Mouse (Mus musculus) cerebellum, postnatal 25 days (tissue): Measurements from ENCODE around the gene Paqr7.

Source experiments
- DNase-seq, 2 experiments: peaks; one replicate each; pipeline ENCODE4 v3.0.0; 2021; ENCODE audit warnings: mixed read lengths in 2 of 2

Gene Paqr7

DNA sequence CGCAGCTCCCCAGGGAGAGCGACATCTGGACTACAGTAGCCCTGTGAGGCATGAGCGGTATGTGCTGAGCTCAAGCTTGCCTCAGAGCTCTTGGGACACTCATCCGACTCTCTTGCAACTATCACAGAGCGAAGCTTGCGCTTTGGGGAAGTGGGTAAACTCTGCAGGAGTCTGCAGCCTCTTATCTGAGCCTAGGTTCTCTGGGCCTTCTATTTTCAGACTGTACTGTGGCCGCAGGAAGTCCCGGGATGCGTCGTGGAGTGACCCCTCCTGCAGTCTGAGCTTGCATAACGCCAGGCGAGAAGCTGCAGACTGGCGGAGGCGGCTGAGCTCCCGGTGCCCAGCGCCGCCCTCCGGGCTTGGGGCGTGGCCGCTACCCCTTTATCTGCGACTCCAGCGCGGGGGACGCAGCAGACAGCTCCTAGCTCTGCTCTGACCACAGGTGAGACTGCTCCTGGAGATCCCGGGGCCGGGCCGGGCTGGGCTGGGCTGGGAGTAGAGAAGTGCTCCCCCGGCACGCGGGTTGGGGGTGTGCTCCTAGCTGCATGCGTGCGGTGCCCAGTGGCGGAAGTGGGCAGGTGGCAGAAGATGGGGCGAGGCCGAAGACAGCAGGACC is at the start of gene Paqr7:
Gene Paqr7 (plus strand): TSS at position 103 of the 616 bp plus-strand sequence.
- peak; percentile 88 to 89 for DNase-seq

GRCm38 (mm10) chr4:134447966-134448365 is 48.5 kb upstream of the Paqr7 start:
- no peak for DNase-seq

DNA sequence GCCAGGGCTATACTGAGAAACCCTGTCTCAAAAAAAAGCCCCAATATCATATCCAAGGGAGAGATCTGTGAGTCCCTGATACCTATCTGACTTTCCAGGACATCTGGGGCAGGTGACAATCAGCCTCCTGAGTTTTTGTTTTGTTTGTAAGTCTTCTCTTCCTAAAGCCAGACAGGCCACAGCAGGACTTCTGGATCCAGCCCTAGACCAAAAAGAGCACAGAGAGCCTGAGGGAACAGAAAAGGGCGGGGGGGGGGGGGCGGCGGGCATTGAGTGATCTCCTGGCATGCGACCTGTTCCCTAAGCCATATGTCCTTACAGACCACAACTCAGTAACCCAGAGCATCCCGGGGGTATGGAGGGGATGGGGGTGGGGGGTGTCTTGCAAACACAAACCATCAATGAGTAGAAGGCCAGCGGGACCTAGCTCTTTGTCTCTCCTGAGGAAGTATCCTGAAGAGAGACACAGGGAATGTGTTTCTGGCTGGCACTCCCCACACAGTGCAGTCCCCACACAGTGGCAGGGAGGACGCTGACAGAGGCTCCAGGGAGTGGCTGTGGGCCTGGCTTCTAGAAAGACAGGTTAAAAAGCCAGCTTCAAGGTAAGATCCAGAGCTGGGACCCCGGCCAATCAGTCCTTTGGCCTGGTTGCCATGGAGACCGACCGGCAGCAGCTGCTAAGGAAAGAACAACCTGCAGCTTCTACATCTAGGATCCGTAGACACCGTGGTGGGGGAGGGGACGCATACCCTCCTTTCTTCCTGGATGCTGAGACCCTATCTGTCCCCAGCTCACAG is 46.7 kb upstream of the Paqr7 start:
- peak; percentile 80 to 85 for DNase-seq

DNA sequence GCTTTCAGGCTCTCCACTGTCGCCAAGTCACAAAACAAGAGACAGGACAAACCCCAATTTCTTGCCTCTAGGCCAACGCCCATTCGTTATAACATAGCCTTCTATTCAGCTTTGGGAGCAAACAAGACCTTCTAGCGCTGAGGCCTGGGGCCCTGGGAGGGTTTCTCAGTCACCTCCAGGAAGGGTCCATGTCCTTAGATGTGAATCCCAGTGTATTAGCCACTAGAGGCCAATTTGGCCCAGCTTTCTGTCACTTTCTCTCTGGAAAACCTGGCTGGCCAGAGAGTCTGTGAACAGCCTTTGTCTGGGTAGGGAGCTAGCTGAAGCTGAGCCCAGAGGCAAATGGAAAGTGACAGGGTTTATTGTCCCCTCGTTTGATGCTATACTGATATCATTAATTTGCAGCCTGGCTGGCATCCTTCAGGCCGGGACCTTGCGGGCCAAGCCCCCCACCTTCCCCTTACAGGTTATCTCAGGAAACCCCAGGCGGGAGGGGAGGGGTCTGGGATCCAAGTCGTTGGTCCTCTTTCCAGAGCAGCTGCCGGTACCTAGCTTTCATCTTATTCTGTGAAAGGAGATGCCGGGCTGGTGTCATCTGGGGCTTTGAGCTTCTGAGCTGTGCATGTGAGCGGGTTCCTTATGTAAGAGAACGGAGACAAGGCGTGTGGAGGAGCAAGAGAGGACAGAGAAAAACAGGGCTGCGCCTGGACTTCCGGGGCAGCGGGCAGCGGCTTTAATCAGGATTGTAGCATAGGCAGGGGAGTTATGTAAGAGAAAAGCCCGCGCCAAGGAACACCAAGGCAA is 45.9 kb upstream of the Paqr7 start:
- DNase-seq: peak; percentile 71 to 74

DNA sequence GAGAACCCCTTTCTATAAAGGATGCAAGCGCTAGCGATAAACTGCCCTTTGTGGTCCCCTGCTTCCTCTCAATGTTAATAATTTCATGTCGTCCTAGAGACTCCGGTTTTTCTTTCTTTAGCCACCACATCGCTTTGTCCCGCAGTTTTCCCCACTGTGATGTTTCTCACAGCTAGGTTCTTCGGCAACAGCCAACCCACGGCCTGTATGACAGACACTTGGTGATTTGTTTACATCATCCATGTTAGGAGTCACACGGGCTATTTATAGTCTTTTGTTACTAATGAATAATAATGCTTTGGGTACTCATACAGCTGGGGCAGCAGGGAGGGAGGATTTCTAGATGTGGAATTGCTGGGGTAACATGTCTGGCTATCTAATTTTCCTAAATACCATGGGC is 45.0 kb upstream of the Paqr7 start:
- peak in 1 of 2 experiments; percentile 49 for DNase-seq

DNA sequence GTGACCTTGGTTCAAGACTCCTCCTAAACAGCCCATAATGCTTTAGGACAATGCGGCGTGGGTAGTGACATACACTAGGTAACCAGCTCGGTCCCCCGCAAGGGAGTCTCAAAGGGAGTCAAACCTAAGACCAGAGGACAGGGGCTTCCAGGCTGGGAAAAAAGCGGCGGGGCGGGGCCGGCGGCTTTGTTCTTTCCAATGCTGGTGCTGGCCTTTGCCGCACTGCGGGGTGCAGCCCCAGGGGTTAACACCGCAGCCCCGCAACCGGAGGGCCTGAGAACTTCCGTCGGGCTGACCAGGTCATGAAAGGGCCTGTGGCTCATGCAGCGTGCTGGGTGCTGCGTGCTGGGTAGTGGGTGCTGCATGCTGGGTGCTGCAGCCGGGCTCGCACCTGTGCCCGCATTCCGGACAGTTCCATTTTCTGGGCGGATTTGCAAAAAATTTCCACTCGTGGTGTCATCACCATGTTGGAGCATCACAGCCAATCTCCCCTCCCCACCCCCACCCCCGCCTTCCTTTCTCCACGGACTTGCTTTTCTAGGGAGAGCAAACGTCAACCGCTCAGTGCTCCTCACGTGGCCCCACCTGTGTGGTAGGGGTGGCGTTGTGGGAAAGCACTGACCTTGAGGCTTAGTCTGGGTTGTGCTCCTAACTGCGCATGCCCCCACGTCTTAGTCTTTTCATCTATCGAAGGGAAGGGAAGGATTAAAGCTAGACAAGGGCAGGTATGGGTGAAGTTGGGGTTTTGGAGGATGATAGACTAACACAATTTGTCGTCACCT is 42.7 kb upstream of the Paqr7 start:
- DNase-seq: peak; percentile 68 to 75

DNA sequence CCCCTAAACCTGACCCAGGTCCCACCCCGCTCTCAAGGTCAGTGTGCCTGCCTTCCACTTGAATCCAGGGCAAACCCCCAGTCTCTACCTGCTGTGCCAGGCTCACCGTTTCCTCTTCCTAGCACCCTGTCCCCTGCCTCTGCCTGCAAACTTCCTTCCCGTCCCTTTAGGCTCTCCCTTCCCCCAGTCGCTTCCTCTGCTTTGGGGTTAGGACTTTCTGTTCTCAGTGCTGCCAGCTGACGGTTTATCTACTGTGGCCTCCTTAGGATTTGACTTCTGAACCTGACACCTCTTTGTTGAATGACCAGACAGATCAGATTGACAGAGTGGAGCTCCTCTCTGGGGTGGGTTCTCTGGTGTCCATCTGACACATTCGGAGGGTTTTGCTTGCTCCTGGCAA is 41.2 kb upstream of the Paqr7 start:
- DNase-seq: no peak

- DNase-seq: no peak
These were observed 39.2 kb upstream of the Paqr7 start for GRCm38 (mm10) chr4:134457130-134457825.

DNA sequence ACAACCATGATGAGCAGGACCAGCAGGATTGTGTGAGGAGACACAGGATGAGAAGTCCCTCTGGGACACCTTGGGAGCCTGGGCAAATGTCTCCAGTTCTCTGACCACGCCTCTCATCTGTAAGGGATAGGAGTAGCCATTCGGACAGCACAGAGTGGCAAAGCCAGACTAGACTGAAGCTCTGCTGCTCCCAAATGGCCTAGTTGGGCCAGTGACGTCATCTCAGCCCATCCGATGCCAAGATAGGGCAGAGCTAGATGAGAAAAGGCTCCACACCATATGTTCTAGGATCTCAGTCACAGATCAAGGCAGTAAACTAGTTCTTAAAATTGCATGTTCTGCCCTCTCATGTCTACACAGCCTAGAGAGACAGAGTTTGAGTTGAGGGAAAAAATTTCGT is 37.6 kb upstream of the Paqr7 start:
- DNase-seq: peak; percentile 87 to 91

DNA sequence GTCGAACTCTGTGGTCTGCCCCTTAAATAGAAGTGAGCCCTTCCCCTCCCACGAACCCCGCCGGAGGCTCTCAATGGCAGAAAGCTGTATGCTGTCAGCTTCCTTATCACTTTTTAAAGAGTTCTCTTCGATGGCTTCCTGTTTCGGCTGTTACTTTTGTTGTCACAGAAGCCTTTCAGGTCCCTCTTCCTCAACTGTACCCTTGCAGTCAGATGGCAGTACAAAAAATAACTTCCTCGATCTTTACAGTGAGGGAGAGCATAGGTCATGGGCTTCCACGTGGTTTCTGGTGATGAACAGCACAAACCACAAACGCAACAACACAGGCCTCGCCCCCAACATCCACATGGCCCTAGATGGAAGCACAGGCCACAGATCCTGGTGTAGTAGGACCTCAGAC is 36.2 kb upstream of the Paqr7 start:
- DNase-seq: no peak

DNA sequence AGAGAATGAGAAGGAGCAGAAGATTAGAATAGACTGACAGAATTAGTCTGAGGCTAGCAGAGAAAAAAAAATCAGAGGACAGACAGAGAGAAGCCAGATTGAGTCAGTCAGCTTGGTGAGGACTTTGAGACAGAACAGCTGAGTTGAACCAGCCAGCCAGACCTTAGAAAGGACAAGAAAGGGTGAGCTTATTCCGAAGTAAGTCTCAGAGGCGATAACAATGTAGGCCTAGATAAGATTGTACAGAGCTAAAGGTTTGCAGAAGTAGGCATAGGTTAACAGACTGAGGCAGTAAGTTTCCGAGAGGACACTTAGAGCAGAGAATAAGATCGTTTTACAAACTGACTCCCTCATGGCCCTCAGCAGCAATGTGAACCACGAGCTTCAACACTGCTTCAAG is 35.2 kb upstream of the Paqr7 start:
- DNase-seq: no peak

- DNase-seq: no peak
These were observed 30.7 kb upstream of the Paqr7 start for GRCm38 (mm10) chr4:134465789-134466188.

DNA sequence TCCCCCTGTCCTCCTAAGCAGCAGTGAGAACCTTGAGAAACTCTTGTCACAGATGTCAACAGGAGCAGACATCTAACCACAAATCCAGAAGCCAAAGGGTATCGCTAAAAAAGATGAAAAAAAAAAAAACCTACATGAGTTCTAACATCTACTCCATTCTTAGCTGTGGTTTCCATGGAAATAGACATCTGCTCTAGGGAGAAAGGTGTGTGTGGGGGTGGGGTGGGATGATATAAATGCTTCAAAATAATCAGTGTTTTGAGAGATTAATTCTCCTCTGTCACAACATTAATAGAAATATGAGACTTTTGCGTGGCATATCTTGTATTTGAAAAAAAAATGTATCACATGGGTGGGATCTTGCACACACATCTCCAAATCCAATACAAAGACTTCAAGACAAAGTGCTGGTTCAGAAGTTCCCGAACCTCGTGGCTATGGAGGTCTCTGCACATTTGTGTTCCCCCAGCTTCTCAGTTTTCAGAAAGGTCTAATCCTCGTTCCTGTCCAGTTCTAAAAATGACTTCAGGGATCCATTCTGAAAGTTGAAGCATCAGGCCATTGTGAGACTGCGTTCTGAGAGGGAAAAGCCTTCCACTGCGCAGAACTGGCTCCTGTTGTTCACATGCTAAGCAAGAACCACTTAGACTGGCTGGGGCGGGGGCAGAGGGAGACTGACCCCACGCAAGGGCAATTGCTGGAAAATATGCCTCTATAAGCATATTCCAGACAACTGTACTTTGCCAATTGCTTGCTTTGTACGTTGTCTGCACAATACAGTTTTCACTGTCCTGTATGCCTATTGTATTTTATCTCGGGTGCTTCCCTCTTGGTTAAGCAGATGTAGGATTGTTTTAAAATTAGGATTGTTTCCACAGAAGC is 29.9 kb upstream of the Paqr7 start:
- no peak for DNase-seq

DNA sequence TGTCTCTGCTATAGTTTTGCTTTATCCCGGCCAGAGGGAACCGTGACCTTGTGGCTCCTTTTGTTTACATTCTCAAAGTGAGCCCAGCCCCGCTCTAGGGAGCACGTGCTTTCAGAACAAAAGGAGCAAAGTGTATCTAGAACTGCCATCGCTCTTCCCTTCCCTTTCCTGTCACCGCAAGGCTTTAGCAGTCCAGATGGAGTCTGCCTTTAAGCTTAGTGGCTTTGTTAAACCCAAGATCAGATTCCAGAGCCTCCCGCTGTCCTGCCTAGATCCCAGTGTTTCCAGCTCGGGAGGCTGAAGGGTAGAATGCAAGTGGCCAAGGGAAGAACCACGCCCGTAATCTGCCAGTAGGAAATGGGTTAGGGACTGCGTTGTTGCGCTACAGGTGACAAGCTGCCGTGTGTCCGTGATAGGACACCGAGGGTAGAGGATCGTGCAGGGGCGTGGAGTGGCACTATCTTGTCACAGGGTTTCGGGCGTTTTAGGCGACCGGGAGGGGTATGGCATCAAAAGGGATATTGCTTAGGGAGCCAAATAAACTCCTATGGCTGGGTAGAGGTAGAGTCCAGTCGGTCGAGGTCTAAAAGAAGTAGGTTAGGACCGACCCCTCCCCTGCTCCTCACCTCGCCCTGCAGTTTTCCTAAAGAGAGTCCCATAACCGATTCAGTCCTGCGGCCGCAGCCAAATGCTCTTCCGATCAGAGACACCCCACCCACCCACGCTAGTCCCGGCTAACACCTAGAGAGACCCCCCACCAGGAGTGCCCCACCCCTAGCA is 28.9 kb upstream of the Paqr7 start:
- DNase-seq: peak; percentile 55 to 66

DNA sequence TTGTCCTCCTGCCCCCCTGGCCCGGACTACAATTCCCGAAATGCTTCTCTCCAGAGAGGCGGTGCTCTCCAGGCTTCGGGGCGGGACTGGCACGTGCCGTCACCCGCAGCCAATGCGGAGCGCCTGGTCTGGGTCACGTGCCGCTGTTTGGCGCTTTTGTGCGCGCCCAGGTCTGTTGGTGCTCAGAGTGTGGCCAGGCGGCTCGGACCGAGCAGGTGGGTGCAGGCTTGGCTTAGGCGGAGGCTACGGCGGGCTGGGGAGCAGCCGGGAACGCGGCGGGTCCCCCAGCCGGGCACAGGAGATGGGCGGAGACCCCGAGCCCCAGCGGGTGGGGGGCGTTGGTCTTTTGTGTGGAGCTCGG is 28.3 kb upstream of the Paqr7 start, which contains the start of gene Stmn1:
Gene Stmn1 (plus strand): TSS at position 106 of the 361 bp plus-strand sequence.
- DNase-seq: peak; percentile 95 to 97

GRCm38 (mm10) chr4:134468578-134469266 is 27.8 kb upstream of the Paqr7 start:
- peak; percentile 98 to 99 for DNase-seq

- no peak for DNase-seq
These were observed 27.1 kb upstream of the Paqr7 start for GRCm38 (mm10) chr4:134469341-134469796.

GRCm38 (mm10) chr4:134469985-134470384 is 26.5 kb upstream of the Paqr7 start:
- no peak for DNase-seq

DNA sequence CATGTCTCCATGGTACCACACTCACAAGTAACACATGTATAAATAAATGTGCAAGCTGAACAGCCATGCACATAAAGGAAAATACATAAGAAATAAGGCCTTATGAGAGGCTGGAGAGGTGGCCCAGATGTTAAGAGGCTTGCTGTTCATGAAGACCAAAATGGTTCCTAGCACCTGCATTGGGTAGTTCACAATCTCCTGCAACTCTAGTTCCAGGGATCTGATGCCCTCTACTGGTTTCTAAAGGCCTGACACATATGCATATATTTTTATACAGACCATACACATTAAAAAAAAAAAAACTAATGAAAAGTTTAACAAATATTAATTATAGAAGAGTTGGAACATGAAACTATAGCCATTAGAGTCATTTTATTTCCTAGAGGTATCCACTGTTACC is 25.0 kb upstream of the Paqr7 start:
- no peak for DNase-seq
